Mouse (Mus musculus): ENCODE results near the gene Txndc16. TPM values are rescaled to one million over a fixed set of nuclear protein-coding genes. Genes with fewer than 3 reads are reported as not detected.

Txndc16 gene
- polyA plus RNA-seq, 1 experiment from 2014 or later, result 25.6 TPM

DNA sequence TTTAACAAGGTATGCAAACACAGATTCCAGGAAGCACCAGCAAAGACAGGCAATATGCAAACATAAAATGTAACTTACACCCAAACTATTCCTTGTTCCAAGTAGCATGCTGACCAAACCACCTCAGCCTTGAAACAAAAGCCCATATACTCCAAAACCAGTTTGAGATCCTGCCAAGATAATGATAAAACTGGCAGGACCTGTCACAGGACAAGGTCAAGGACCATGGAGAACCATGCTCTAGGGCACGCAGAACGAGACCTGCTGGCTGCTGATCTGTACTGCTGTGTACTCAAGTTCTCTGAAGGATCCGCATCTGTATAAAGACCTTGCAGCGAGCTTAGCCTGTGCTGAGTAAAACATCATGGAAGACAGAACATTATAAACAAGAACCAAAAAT is 2.4 kb downstream of the Txndc16 start:
- Histone ChIP-seq H3K9me3 (ENCODE audit: control insufficient read depth, low read length) (no peaks in the 10 kb centered on the region), H3K27me3 (ENCODE audit: control insufficient read depth, insufficient read depth, low read length) (no peaks in the 10 kb centered on the region), H3K27ac (ENCODE audit: low read depth, low read length) (no peak overlapping the region), H3K4me3 (ENCODE audit: low read depth, low read length) (no peak overlapping the region), H3K9ac (ENCODE audit: low read length) (no peak overlapping the region), H3K4me1 (ENCODE audit: control insufficient read depth, insufficient read depth, low read length) (0 out of 2 replicates have a peak, but pooled peaks cover 2% of the 10 kb centered on the region), H3K4me2 (ENCODE audit: low read depth) (no peak overlapping the region), H3K36me3 (ENCODE audit: control insufficient read depth, insufficient read depth, low read length) (no peaks in the 10 kb centered on the region)
- no peak for DNase-seq (ENCODE audit: low spot score)
- ATAC-seq (ENCODE audit: insufficient read depth, low FRiP score, low TSS enrichment), result no peak
- 93% methylated on average over 4 of the region's 4 CpGs for WGBS

DNA sequence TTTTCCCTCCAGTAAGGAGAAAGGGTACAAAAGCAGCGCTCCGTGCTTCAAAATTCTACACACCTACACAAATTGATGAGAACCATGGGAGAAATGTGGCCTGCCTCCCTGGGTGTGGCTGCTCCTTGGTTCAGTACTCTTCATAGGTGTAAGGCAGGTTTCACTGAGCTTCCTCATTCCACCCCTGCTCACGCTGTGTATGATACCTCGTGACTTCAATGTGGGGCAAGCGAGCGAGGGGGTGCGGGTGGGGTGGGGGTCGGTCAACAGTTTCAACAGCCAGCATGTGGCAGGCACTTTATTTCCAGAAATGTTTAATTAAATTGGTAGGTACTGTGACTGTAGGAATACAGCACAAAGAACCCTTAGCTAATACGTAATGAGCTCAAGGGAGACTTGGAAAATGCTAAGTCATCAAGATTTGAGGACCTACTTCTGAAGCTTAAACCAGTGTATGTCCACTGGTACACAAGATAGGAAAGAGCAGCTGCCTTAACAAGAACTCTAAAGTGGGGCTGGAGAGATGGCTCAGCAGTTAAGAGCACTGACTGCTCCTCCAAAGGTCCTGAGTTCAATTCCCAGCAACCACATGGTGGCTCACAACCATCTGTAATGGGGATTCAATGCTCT is 3.3 kb downstream of the Txndc16 start:
- ATAC-seq (ENCODE audit: insufficient read depth, low FRiP score, low TSS enrichment), result no peak
- no peak overlapping the region for H3K27ac ChIP-seq (ENCODE audit: low read depth, low read length)
- H3K9me3 ChIP-seq (ENCODE audit: control insufficient read depth, low read length), result no peaks in the 10 kb centered on the region
- no peak overlapping the region for H3K9ac ChIP-seq (ENCODE audit: low read length)
- no peak for DNase-seq (ENCODE audit: low spot score)
- no peak overlapping the region for H3K4me3 ChIP-seq (ENCODE audit: low read depth, low read length)
- H3K4me2 ChIP-seq (ENCODE audit: low read depth), result no peak overlapping the region
- no peaks in the 10 kb centered on the region for H3K36me3 ChIP-seq (ENCODE audit: control insufficient read depth, insufficient read depth, low read length)
- no peaks in the 10 kb centered on the region for H3K27me3 ChIP-seq (ENCODE audit: control insufficient read depth, insufficient read depth, low read length)
- WGBS, result 99% methylated on average over 9 of the region's 9 CpGs
- 0 out of 2 replicates have a peak, but pooled peaks cover 2% of the 10 kb centered on the region for H3K4me1 ChIP-seq (ENCODE audit: control insufficient read depth, insufficient read depth, low read length)

DNA sequence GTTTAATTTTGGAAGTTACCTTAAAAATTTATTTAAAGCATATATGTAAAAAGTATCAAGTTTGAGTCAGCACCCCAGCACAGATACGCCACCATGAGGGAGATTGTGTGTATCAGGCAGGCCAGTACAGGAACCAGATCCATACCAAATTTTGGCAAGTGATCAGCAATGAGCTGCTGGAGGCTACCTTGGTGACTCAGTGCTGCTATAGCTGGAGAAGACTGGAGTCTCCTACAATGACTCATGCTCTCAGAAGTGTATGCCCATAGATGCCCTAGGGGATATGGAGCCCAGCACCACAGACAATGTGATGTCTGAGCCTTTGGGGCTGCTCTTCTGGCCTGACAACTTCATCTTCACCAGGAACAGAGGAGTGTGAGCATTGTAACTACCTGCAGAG is 8.7 kb downstream of the Txndc16 start:
- Histone ChIP-seq H3K9ac (ENCODE audit: low read length) (no peak overlapping the region), H3K4me1 (ENCODE audit: control insufficient read depth, insufficient read depth, low read length) (no peaks in the 10 kb centered on the region), H3K9me3 (ENCODE audit: control insufficient read depth, low read length) (no peaks in the 10 kb centered on the region), H3K27me3 (ENCODE audit: control insufficient read depth, insufficient read depth, low read length) (no peaks in the 10 kb centered on the region), H3K27ac (ENCODE audit: low read depth, low read length) (no peak overlapping the region), H3K4me2 (ENCODE audit: low read depth) (no peak overlapping the region), H3K4me3 (ENCODE audit: low read depth, low read length) (no peak overlapping the region), H3K36me3 (ENCODE audit: control insufficient read depth, insufficient read depth, low read length) (no peaks in the 10 kb centered on the region)
- ATAC-seq (ENCODE audit: insufficient read depth, low FRiP score, low TSS enrichment), result no peak
- 88% methylated on average over 1 of the region's 1 CpGs for WGBS
- DNase-seq (ENCODE audit: low spot score), result no peak

DNA sequence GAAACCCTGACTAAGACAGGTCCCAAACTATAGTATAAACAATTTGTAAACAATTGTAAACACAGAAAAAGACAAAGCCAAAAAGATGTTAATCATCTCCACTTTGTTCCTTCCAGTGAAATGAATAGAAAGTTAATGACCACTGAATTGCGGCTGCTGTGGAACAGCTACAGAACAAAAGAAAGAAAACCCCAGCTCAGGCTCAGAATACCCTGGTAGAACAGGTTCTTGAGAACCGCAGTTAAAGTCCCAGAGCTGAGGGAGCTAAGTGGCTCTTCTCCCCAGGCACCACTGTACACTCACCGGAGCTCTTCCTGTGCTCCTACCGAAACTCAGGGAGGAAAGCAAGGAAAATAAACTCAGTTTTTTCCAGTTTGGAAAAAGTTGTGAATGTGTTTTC is 9.4 kb downstream of the Txndc16 start:
- no peaks in the 10 kb centered on the region for H3K4me1 ChIP-seq (ENCODE audit: control insufficient read depth, insufficient read depth, low read length)
- no peak for DNase-seq (ENCODE audit: low spot score)
- 58% methylated on average over 4 of the region's 4 CpGs for WGBS
- H3K36me3 ChIP-seq (ENCODE audit: control insufficient read depth, insufficient read depth, low read length), result no peaks in the 10 kb centered on the region
- H3K27ac ChIP-seq (ENCODE audit: low read depth, low read length), result no peak overlapping the region
- no peak overlapping the region for H3K9ac ChIP-seq (ENCODE audit: low read length)
- H3K9me3 ChIP-seq (ENCODE audit: control insufficient read depth, low read length), result no peaks in the 10 kb centered on the region
- H3K27me3 ChIP-seq (ENCODE audit: control insufficient read depth, insufficient read depth, low read length), result no peaks in the 10 kb centered on the region
- ATAC-seq (ENCODE audit: insufficient read depth, low FRiP score, low TSS enrichment), result no peak
- H3K4me2 ChIP-seq (ENCODE audit: low read depth), result no peak overlapping the region
- H3K4me3 ChIP-seq (ENCODE audit: low read depth, low read length), result no peak overlapping the region

DNA sequence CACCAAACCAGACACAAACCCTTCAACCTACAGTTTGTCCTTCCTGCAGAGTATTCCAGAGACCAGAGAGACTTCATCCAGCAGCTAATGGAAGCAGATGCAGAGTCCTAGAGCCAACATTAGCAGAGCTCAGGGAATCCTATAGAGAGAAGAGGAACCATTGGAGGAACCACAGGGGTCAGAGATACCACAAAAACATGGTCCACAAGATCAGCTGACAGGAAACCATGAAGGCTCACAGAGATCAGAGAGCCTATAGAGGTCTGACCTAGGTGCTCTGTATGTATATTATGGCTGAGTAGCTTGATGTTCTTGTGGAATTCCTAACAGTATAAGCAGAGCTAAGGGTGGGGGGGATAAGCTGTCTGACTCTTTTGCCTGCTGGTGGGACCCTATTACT is 19.5 kb downstream of the Txndc16 start:
- H3K27ac ChIP-seq (ENCODE audit: low read depth, low read length), result no peak overlapping the region
- no peaks in the 10 kb centered on the region for H3K36me3 ChIP-seq (ENCODE audit: control insufficient read depth, insufficient read depth, low read length)
- no peak for ATAC-seq (ENCODE audit: insufficient read depth, low FRiP score, low TSS enrichment)
- no peaks in the 10 kb centered on the region for H3K9me3 ChIP-seq (ENCODE audit: control insufficient read depth, low read length)
- no peak overlapping the region for H3K9ac ChIP-seq (ENCODE audit: low read length)
- H3K27me3 ChIP-seq (ENCODE audit: control insufficient read depth, insufficient read depth, low read length), result no peaks in the 10 kb centered on the region
- DNase-seq (ENCODE audit: low spot score), result no peak
- H3K4me3 ChIP-seq (ENCODE audit: low read depth, low read length), result no peak overlapping the region
- H3K4me1 ChIP-seq (ENCODE audit: control insufficient read depth, insufficient read depth, low read length), result no peaks in the 10 kb centered on the region
- H3K4me2 ChIP-seq (ENCODE audit: low read depth), result no peak overlapping the region

DNA sequence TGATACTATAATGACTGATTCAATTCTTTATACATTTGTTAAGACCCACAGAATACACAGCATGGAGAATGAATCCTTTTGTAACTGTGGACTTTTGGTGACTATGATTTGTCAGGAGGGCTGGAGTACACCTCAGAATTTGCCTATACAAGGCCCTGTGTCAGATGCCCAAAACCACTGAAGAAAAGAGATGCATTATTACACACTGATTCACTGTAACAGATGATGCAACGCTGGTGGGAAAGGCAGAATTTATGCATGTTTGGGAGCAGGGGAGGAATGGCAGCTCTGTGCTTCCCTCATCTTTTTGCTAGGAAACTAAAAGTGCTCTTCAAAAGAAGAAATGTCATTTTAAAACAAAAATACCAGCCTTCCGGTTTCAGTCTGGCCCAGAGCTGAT is 29.1 kb downstream of the Txndc16 start:
- Histone ChIP-seq H3K4me3 (ENCODE audit: low read depth, low read length) (no peak overlapping the region), H3K27me3 (ENCODE audit: control insufficient read depth, insufficient read depth, low read length) (no peaks in the 10 kb centered on the region), H3K4me1 (ENCODE audit: control insufficient read depth, insufficient read depth, low read length) (no peaks in the 10 kb centered on the region), H3K9me3 (ENCODE audit: control insufficient read depth, low read length) (no peaks in the 10 kb centered on the region), H3K36me3 (ENCODE audit: control insufficient read depth, insufficient read depth, low read length) (no peaks in the 10 kb centered on the region), H3K27ac (ENCODE audit: low read depth, low read length) (no peak overlapping the region), H3K9ac (ENCODE audit: low read length) (no peak overlapping the region), H3K4me2 (ENCODE audit: low read depth) (no peak overlapping the region)
- no peak for ATAC-seq (ENCODE audit: insufficient read depth, low FRiP score, low TSS enrichment)
- WGBS, result 71% methylated on average over 2 of the region's 2 CpGs
- no peak for DNase-seq (ENCODE audit: low spot score)

DNA sequence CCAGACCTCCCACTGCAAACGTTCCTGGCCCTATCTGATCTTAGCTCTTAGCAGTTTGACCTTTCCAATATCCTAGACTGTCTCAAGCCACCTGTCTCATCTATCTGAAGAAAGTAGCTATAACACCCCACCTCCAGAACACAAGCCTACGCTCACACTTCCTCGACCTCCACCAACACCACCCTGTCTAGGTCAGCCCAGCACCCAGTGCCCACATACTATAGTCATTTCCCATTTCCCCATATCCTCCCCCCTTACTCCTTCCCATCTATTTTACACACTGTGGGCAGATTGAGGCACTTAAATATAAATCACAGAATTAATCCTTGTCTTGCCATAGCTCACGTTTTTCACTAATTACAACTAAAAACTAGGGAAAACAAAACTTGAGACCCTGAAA is 38.5 kb downstream of the Txndc16 start:
- Histone ChIP-seq H3K9ac (ENCODE audit: low read length) (no peak overlapping the region), H3K4me1 (ENCODE audit: control insufficient read depth, insufficient read depth, low read length) (no peaks in the 10 kb centered on the region), H3K9me3 (ENCODE audit: control insufficient read depth, low read length) (no peaks in the 10 kb centered on the region), H3K4me2 (ENCODE audit: low read depth) (no peak overlapping the region), H3K27ac (ENCODE audit: low read depth, low read length) (no peak overlapping the region), H3K4me3 (ENCODE audit: low read depth, low read length) (no peak overlapping the region), H3K27me3 (ENCODE audit: control insufficient read depth, insufficient read depth, low read length) (no peaks in the 10 kb centered on the region), H3K36me3 (ENCODE audit: control insufficient read depth, insufficient read depth, low read length) (no peaks in the 10 kb centered on the region)
- DNase-seq (ENCODE audit: low spot score) (no peak), ATAC-seq (ENCODE audit: insufficient read depth, low FRiP score, low TSS enrichment) (no peak)
- WGBS, result 90% methylated on average over 4 of the region's 4 CpGs

DNA sequence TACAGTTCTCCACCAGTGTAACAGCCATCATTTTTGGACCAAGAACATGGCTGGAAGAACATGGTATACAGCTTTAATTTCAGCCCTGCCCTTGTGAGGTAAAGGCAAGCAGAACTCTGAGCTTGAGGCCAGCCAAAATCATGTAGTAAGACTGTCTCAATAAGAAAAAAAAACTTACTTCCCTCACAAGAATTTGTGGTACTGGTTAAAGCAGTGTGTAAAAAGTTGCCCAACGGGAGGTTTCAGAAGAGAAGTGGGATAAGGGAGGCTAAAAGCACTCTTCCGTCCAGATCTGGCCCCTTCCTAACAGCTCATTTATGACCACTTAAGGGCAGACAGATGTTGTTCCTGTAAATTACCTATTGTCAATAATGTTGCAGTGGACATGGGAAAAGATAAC is 40.5 kb downstream of the Txndc16 start:
- no peaks in the 10 kb centered on the region for H3K27me3 ChIP-seq (ENCODE audit: control insufficient read depth, insufficient read depth, low read length)
- ATAC-seq (ENCODE audit: insufficient read depth, low FRiP score, low TSS enrichment), result no peak
- 83% methylated on average over 2 of the region's 2 CpGs for WGBS

DNA sequence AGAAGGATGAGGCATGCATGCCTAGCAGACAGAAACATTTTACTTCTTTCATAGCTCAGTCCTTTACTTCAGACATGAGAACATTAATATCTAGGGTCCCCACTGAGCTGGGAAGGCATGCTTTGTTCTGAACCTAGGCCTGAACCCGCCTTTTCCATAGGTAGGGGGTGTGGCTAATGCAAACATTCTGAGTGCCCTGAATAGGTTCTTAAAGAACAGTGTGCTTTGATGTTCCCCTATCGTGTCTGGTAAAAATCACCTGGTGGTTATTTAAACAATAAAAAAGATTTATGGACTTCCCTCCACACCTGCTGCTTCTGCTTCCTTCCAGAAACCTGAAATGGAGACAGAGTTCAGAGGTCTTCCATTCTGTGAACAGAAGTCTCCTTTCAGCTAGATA is 40.9 kb downstream of the Txndc16 start:
- Histone ChIP-seq H3K4me1 (ENCODE audit: control insufficient read depth, insufficient read depth, low read length) (no peaks in the 10 kb centered on the region), H3K4me2 (ENCODE audit: low read depth) (no peak overlapping the region), H3K9me3 (ENCODE audit: control insufficient read depth, low read length) (no peaks in the 10 kb centered on the region), H3K9ac (ENCODE audit: low read length) (no peak overlapping the region), H3K36me3 (ENCODE audit: control insufficient read depth, insufficient read depth, low read length) (no peaks in the 10 kb centered on the region), H3K27ac (ENCODE audit: low read depth, low read length) (no peak overlapping the region), H3K4me3 (ENCODE audit: low read depth, low read length) (no peak overlapping the region), H3K27me3 (ENCODE audit: control insufficient read depth, insufficient read depth, low read length) (no peaks in the 10 kb centered on the region)
- DNase-seq (ENCODE audit: low spot score), result no peak
- no peak for ATAC-seq (ENCODE audit: insufficient read depth, low FRiP score, low TSS enrichment)
- 47% methylated on average over 2 of the region's 2 CpGs for WGBS

More for the DNA sequence above, 40.5 kb downstream of the Txndc16 start:
- no peak overlapping the region for H3K9ac ChIP-seq (ENCODE audit: low read length)
- no peaks in the 10 kb centered on the region for H3K9me3 ChIP-seq (ENCODE audit: control insufficient read depth, low read length)
- DNase-seq (ENCODE audit: low spot score), result no peak
- no peak overlapping the region for H3K27ac ChIP-seq (ENCODE audit: low read depth, low read length)
- no peak overlapping the region for H3K4me2 ChIP-seq (ENCODE audit: low read depth)
- H3K4me3 ChIP-seq (ENCODE audit: low read depth, low read length), result no peak overlapping the region
- H3K4me1 ChIP-seq (ENCODE audit: control insufficient read depth, insufficient read depth, low read length), result no peaks in the 10 kb centered on the region
- H3K36me3 ChIP-seq (ENCODE audit: control insufficient read depth, insufficient read depth, low read length), result no peaks in the 10 kb centered on the region

Measured in neural tube, embryonic 11.5 days (tissue).